Mouse (Mus musculus) erythroblast, embryonic 14.5 days (primary cell): Measurements from ENCODE around the gene Efhc2.

Source experiments
- GATA1 ChIP-seq: IDR thresholded peaks from 2 replicates; pipeline ENCODE4 v1.6.1; 2012; ENCODE audit warnings: low read length, inconsistent platforms, mixed read lengths
- TAL1 ChIP-seq: IDR thresholded peaks from 3 replicates; pipeline ENCODE4 v1.6.1; 2012; ENCODE audit warnings: low read length, inconsistent platforms, mixed read lengths

- TF ChIP-seq GATA1 (no peak), TAL1 (no peak)
Observed at GRCm38 (mm10) chrX:17283899-17284298, 35.3 kb downstream of the Efhc2 start.
